Mouse (Mus musculus) bone marrow, adult 2 months (tissue): ENCODE results near the gene Kcnd3. TPM values are rescaled to one million over a fixed set of nuclear protein-coding genes. Genes with fewer than 3 reads are reported as not detected.

Source experiments
- H3K27ac ChIP-seq: fragments of 200-500 bp; 2 replicates; pipeline ENCODE4 v1.5.1; 2012; ENCODE audit warnings: low read depth, mild to moderate bottlenecking, control low read depth, inconsistent platforms, low read length; ENCODE audit not compliant: control insufficient read depth, poor library complexity, insufficient read depth
- H3K4me1 ChIP-seq: fragments of 200-500 bp; 2 replicates; pipeline ENCODE4 v1.6.1; 2011; ENCODE audit warnings: low read length; ENCODE audit not compliant: control insufficient read depth, insufficient read depth
- H3K4me3 ChIP-seq: fragments of 200-500 bp; replicated peaks from 2 replicates; pipeline ENCODE3; 2011; ENCODE audit warnings: mild to moderate bottlenecking, low read depth, low read length, control low read depth; ENCODE audit not compliant: control insufficient read depth
- CTCF ChIP-seq: fragments of 200-500 bp; IDR thresholded peaks from 2 replicates; pipeline ENCODE4 v1.5.1; 2011; ENCODE audit warnings: low read length, control low read depth; ENCODE audit not compliant: control insufficient read depth, insufficient read depth
- POLR2A ChIP-seq: fragments of 200-500 bp; IDR thresholded peaks from 2 replicates; pipeline ENCODE4 v1.6.1; 2011; ENCODE audit warnings: low read depth, mild to moderate bottlenecking, control low read depth, low read length, borderline replicate concordance; ENCODE audit not compliant: control insufficient read depth
- WGBS: fragments of 180-500 bp; shearing (Covaris S2); methylation state at CpG from one replicate; pipeline ENCODE4 v1.1.7; 2018; 5-methylcytosine and 5-hydroxymethylcytosine counted together
- polyA plus RNA-seq: library from polyadenylated mRNA; stranded (reverse); fragments of >200 nt; gene quantifications from 2 replicates; pipeline ENCODE4 v1.2.4, GENCODE M21; 2011; ENCODE audit warnings: low replicate concordance; ENCODE audit not compliant: missing spikeins, insufficient read depth, insufficient read length

The Kcnd3 gene
- polyA plus RNA-seq, 1 experiment, result not detected

- no peak for TF ChIP-seq CTCF
- no peak for TF ChIP-seq POLR2A
- WGBS, result 47% methylated on average over 6 of the region's 6 CpGs
- H3K4me3 ChIP-seq, result no peak overlapping the region
- no peak overlapping the region for H3K27ac ChIP-seq
- H3K4me1 ChIP-seq, result no peaks in the 10 kb centered on the region
Observed at GRCm38 (mm10) chr3:105520446-105520845, 68.3 kb downstream of the Kcnd3 start.

GRCm38 (mm10) chr3:105521178-105521631, 69.1 kb downstream of the Kcnd3 start:
- no peak overlapping the region for H3K27ac ChIP-seq
- H3K4me3 ChIP-seq, result no peak overlapping the region
- WGBS, result 44% methylated on average over 12 of the region's 12 CpGs
- no peaks in the 10 kb centered on the region for H3K4me1 ChIP-seq
- no peak for TF ChIP-seq POLR2A
- TF ChIP-seq CTCF, result no peak

- H3K27ac ChIP-seq, result no peak overlapping the region
- H3K4me1 ChIP-seq, result no peaks in the 10 kb centered on the region
- 82% methylated on average over 4 of the region's 4 CpGs for WGBS
Observed at GRCm38 (mm10) chr3:105521639-105522038, 69.5 kb downstream of the Kcnd3 start.

GRCm38 (mm10) chr3:105528860-105529259, 76.7 kb downstream of the Kcnd3 start:
- WGBS, result 76% methylated on average over 8 of the region's 8 CpGs
- H3K27ac ChIP-seq, result no peak overlapping the region
- H3K4me1 ChIP-seq, result no peaks in the 10 kb centered on the region
- no peak overlapping the region for H3K4me3 ChIP-seq
- TF ChIP-seq POLR2A, result no peak

More at GRCm38 (mm10) chr3:105521639-105522038, 69.5 kb downstream of the Kcnd3 start:
- TF ChIP-seq POLR2A (no peak), CTCF (no peak)
- no peak overlapping the region for H3K4me3 ChIP-seq

DNA sequence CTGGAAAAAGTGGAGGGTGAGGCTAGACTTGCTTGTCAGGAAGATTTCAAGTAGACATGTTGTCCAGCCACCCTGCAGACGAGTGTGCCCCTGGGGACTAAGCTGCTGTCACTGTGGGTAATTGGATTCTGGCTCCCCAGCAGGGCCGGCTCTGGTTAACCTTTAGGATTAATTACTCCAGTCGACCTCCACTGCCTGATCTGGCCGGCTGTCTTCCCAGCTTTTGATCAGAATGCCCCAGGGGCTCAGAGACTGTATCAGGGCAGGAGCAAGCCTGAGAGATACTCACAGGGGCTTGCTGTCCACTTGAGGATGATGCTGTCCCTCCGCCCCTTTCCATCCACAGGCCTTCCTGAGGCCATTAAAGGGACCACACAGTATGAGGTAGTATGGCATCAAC, 77.6 kb downstream of the Kcnd3 start:
- no peak overlapping the region for H3K27ac ChIP-seq
- H3K4me3 ChIP-seq, result no peak overlapping the region
- no peak for TF ChIP-seq POLR2A
- TF ChIP-seq CTCF, result no peak
- no peaks in the 10 kb centered on the region for H3K4me1 ChIP-seq
- 43% methylated on average over 5 of the region's 5 CpGs for WGBS

GRCm38 (mm10) chr3:105530363-105531130, 78.4 kb downstream of the Kcnd3 start:
- Histone ChIP-seq H3K27ac (no peak overlapping the region), H3K4me3 (no peak overlapping the region), H3K4me1 (no peaks in the 10 kb centered on the region)
- TF ChIP-seq CTCF, result no peak
- TF ChIP-seq POLR2A, result no peak
- WGBS, result 50% methylated on average over 11 of the region's 11 CpGs

DNA sequence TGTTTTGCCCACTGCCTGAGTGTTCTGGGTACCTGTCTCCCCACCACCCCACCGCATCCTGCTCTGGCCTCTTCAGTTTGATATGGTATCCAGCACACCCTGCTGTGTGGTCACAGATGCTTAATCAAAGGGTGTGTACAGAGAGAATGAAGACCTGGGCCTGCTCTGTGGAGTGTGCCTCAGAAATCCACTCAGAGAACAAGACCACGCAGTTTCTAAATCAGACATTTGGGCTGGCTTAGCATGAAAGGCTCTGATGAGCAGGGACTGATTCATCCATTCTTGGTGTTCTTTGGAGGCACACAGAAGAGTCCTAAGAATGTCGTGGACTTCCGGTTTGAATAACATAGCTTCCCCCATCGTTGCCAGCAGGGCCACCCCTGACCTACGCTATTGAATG, 86.3 kb downstream of the Kcnd3 start:
- no peaks in the 10 kb centered on the region for H3K4me1 ChIP-seq
- H3K4me3 ChIP-seq, result no peak overlapping the region
- WGBS, result 46% methylated on average over 6 of the region's 6 CpGs
- no peak for TF ChIP-seq CTCF
- TF ChIP-seq POLR2A, result no peak
- no peak overlapping the region for H3K27ac ChIP-seq

- H3K4me1 ChIP-seq, result no peaks in the 10 kb centered on the region
- no peak for TF ChIP-seq POLR2A
- TF ChIP-seq CTCF, result no peak
- no peak overlapping the region for H3K4me3 ChIP-seq
- WGBS, result 12% methylated on average over 13 of the region's 13 CpGs
- H3K27ac ChIP-seq, result no peak overlapping the region
Observed at GRCm38 (mm10) chr3:105538819-105539607, 86.9 kb downstream of the Kcnd3 start.
